Mouse (Mus musculus) ES-E14 (cell line): Measurements from ENCODE around the gene Jag1. TPM values are rescaled to one million over a fixed set of nuclear protein-coding genes. Genes with fewer than 3 reads are reported as not detected.

Source experiments
- DNase-seq: peaks from one replicate; pipeline ENCODE4 v3.0.0-alpha.2; 2013; ENCODE audit warnings: low read depth, low spot score
- H3K27ac ChIP-seq: 2 replicates; pipeline ENCODE4 v1.5.1; 2012; ENCODE audit warnings: low read depth, mild to moderate bottlenecking, low read length, moderate library complexity, mixed read lengths; ENCODE audit not compliant: poor library complexity, insufficient read depth, severe bottlenecking
- H3K36me3 ChIP-seq: 2 replicates; pipeline ENCODE4 v1.6.1; 2012; ENCODE audit warnings: mild to moderate bottlenecking, low read length, moderate library complexity, mixed read lengths; ENCODE audit not compliant: control insufficient read depth, poor library complexity, insufficient read depth, severe bottlenecking
- H3K4me1 ChIP-seq, 2 experiments: fragments of 150-350 bp in 1 of 2; sonication (generic) in 1 of 2; 2 replicates each; pipeline ENCODE4 v1.6.1; 2012; ENCODE audit warnings: low read length in 2 of 2, mild to moderate bottlenecking in 1 of 2, mixed read lengths in 1 of 2; ENCODE audit not compliant: control insufficient read depth in 2 of 2, insufficient read depth in 2 of 2, poor library complexity in 1 of 2
- H3K4me3 ChIP-seq, 2 experiments: fragments of 150-350 bp in 1 of 2; sonication (generic) in 1 of 2; 2 replicates each; pipeline ENCODE4 v1.5.1; 2012; ENCODE audit warnings: low read length in 2 of 2, low read depth in 1 of 2, mild to moderate bottlenecking in 1 of 2, mixed read lengths in 1 of 2; ENCODE audit not compliant: insufficient read depth in 1 of 2, poor library complexity in 1 of 2, severe bottlenecking in 1 of 2
- H3K9ac ChIP-seq: 2 replicates; pipeline ENCODE4 v1.6.1; 2012; ENCODE audit warnings: low read depth, mild to moderate bottlenecking, low read length, mixed read lengths; ENCODE audit not compliant: poor library complexity, insufficient read depth, severe bottlenecking
- H3K9me3 ChIP-seq: fragments of 150-350 bp; sonication (generic); 2 replicates; pipeline ENCODE4 v1.6.1; 2012; ENCODE audit warnings: low read depth, mild to moderate bottlenecking, low read length; ENCODE audit not compliant: control insufficient read depth, insufficient read depth
- CHD2 ChIP-seq: IDR thresholded peaks from 2 replicates; pipeline ENCODE4 v1.6.1; 2014; ENCODE audit warnings: mild to moderate bottlenecking, low read depth, low read length, inconsistent platforms
- HCFC1 ChIP-seq: IDR thresholded peaks from 2 replicates; pipeline ENCODE4 v1.6.1; 2012; ENCODE audit warnings: low read length, inconsistent platforms, borderline replicate concordance; ENCODE audit not compliant: insufficient read depth
- MAFK ChIP-seq: IDR thresholded peaks from 2 replicates; pipeline ENCODE4 v1.6.1; 2014; ENCODE audit warnings: mild to moderate bottlenecking, low read depth, low read length, inconsistent platforms; ENCODE audit not compliant: insufficient read depth
- ZC3H11A ChIP-seq: IDR thresholded peaks from 2 replicates; pipeline ENCODE4 v1.6.1; 2012; ENCODE audit warnings: low read depth, mild to moderate bottlenecking, inconsistent platforms, low read length, borderline replicate concordance
- ZNF384 ChIP-seq: IDR thresholded peaks from 2 replicates; pipeline ENCODE4 v1.6.1; 2012; ENCODE audit warnings: low read depth, low read length, inconsistent platforms
- in situ Hi-C, 2 experiments: fragments of 600-800 bp; cut with MboI; formaldehyde crosslinking; loops; one replicate each; pipeline ENCODE4 v1.15.1; 2025; ENCODE audit warnings: low sequenced_read_pairs in 2 of 2, inconsistent platforms in 1 of 2; ENCODE audit not compliant: unreplicated experiment in 2 of 2
- total RNA-seq: library from RNA; depleted of rRNA; stranded (reverse); fragments of 300-350 nt; gene quantifications from 2 replicates; pipeline ENCODE4 v1.2.3, GENCODE M21; 2012

The Jag1 gene
- total RNA-seq, 1 experiment, result 32.1 TPM

GRCm38 (mm10) chr2:137081001-137081400, 35.4 kb downstream of the Jag1 start:
- Histone ChIP-seq H3K36me3 (peaks cover 13% of the 10 kb centered on the region), H3K9ac (no peak overlapping the region), H3K27ac (no peak overlapping the region), H3K4me1 (peaks cover 0 to 1% of the 10 kb centered on the region in 2 experiments; a peak in 1 of 4 replicates), H3K9me3 (no peaks in the 10 kb centered on the region), H3K4me3 (no peak overlapping the region)
- DNase-seq, result no peak
- TF ChIP-seq HCFC1, result no peak
- no peak for TF ChIP-seq ZC3H11A
- no peak for TF ChIP-seq ZNF384
- TF ChIP-seq MAFK, result no peak
- no peak for TF ChIP-seq CHD2
- in situ Hi-C loops, result no loop called here

- Histone ChIP-seq H3K9ac (no peak overlapping the region), H3K27ac (no peak overlapping the region), H3K4me1 (peaks cover 0 to 1% of the 10 kb centered on the region in 2 experiments; a peak in 1 of 4 replicates), H3K36me3 (peaks cover 13% of the 10 kb centered on the region), H3K9me3 (no peaks in the 10 kb centered on the region), H3K4me3 (no peak overlapping the region)
- in situ Hi-C loops, result no loop called here
- no peak for TF ChIP-seq HCFC1
- TF ChIP-seq ZC3H11A, result no peak
- TF ChIP-seq ZNF384, result no peak
- no peak for TF ChIP-seq CHD2
- no peak for TF ChIP-seq MAFK
- DNase-seq, result no peak
Measured at GRCm38 (mm10) chr2:137080468-137080867, 36.0 kb downstream of the Jag1 start.

GRCm38 (mm10) chr2:137079721-137080320, 36.6 kb downstream of the Jag1 start:
- in situ Hi-C loops, result no loop called here
- Histone ChIP-seq H3K4me3 (no peak overlapping the region), H3K4me1 (peaks cover 0 to 1% of the 10 kb centered on the region in 2 experiments; a peak in 1 of 4 replicates), H3K9me3 (no peaks in the 10 kb centered on the region), H3K27ac (no peak overlapping the region), H3K9ac (no peak overlapping the region), H3K36me3 (peaks cover 12% of the 10 kb centered on the region)
- no peak for DNase-seq
- TF ChIP-seq ZC3H11A, result no peak
- no peak for TF ChIP-seq ZNF384
- TF ChIP-seq CHD2, result no peak
- TF ChIP-seq MAFK, result no peak
- TF ChIP-seq HCFC1, result no peak

- H3K4me1 ChIP-seq, result peaks cover 0 to 3% of the 10 kb centered on the region in 2 experiments; a peak in 1 of 4 replicates
- H3K9me3 ChIP-seq, result no peaks in the 10 kb centered on the region
- no peak overlapping the region for H3K9ac ChIP-seq
- peaks cover 7% of the 10 kb centered on the region for H3K36me3 ChIP-seq
- no peak overlapping the region for H3K27ac ChIP-seq
- in situ Hi-C loops, result no loop called here
- DNase-seq, result no peak
- TF ChIP-seq ZNF384, result no peak
- TF ChIP-seq CHD2, result no peak
- no peak for TF ChIP-seq HCFC1
- no peak for TF ChIP-seq MAFK
- TF ChIP-seq ZC3H11A, result no peak
- H3K4me3 ChIP-seq, result no peak overlapping the region
Measured at GRCm38 (mm10) chr2:137078771-137079170, 37.7 kb downstream of the Jag1 start.

- H3K4me1 ChIP-seq, result 0 out of 4 replicates have a peak, but pooled peaks cover 0 to 2% of the 10 kb centered on the region in 2 experiments
- in situ Hi-C loops, result no loop called here
- no peaks in the 10 kb centered on the region for H3K9me3 ChIP-seq
- TF ChIP-seq ZC3H11A (no peak), ZNF384 (peak; percentile 75), MAFK (no peak), HCFC1 (no peak), CHD2 (no peak)
- H3K36me3 ChIP-seq, result no peaks in the 10 kb centered on the region
- no peak overlapping the region for H3K27ac ChIP-seq
- DNase-seq, result no peak
- H3K4me3 ChIP-seq, result no peak overlapping the region
- H3K9ac ChIP-seq, result no peak overlapping the region
Measured at GRCm38 (mm10) chr2:137074313-137074620, 42.2 kb downstream of the Jag1 start.
